Mouse (Mus musculus): ENCODE data around the gene Ugt1a7c.
"Not testable (repeated sequence)": the region's sequence is repeated elsewhere in the genome, so short reads cannot be mapped to it uniquely, and the experiment has no call there.

The Ugt1a7c gene

DNA sequence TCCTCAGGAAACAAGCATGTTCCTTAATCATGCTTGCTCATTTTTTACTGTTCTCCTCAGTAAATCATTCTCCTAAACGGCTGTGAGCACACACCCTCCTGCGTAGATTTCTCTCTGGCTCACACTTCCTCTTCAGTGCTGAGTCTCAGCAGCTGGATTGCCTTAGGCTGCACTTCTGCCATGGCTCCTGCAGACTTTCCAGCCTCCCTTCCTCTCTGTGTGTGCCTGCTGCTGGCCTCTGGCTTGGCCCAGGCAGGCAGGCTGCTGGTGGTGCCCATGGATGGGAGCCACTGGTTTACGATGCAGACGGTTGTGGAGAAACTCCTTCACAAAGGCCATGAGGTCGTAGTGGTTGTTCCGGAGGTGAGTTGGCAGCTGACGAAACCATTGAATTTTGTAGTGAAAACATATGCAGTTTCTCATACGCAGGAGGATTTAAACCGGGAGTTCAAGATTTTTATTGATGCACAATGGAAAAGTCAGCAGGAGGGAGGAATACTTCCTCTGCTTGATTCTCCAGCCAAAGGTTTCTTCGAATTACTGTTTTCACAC, at the start of gene Ugt1a7c:
TSS of gene Ugt1a7c (plus strand) at position 122 of the 552 bp plus-strand sequence.
- no peak for TF ChIP-seq GATA4 (IDR thresholded peaks at IDR 0.05; ENCODE audit: insufficient replicate concordance, low read length)

DNA sequence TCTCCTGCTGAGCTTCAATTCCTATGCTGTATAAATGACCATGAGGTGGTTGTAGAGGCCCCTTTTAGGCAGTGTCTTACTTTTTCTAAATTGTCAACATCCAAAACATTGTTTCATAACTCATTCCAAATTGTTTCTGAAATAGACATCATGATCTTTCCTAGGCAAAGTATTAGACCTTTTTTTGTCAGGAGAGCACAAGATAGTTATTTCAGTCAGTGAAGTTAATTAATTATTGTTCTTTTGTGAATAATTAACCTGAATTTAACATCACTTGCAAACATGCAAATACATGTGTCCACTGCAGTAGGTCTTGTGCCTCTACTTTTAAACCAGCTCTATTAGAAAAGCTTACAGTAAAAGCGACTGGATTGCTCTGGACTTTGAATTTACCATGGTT, 39.8 kb upstream of the Ugt1a7c start, which contains the start of gene Ugt1a10:
TSS of gene Ugt1a10 (plus strand) at position 301 of the 400 bp plus-strand sequence.
- TF ChIP-seq GATA4 (IDR thresholded peaks at IDR 0.05; ENCODE audit: insufficient replicate concordance, low read length) = no peak

DNA sequence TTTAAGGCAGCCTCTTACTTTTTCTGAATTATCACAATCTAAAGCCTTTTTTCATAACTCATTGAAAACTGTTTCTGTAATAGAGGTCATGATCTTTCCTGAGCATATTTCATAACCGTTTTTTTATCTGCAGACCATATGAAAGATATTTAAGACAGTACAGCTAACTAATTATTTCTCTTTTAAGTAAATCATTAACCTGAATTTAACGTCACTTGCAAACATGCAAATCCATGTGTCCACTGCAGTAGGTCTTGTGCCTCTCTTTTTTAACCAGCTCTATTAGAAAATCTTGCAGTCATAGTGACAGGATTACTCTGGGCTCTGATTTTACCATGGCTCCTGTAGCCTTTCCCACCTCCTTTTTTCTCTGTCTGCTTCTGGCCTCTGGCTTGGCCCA, 24.4 kb upstream of the Ugt1a7c start, which contains the start of gene Ugt1a9:
TSS of gene Ugt1a9 (plus strand) at position 306 of the 400 bp plus-strand sequence.
- TF ChIP-seq GATA4 (IDR thresholded peaks at IDR 0.05; ENCODE audit: insufficient replicate concordance, low read length) = no peak

DNA sequence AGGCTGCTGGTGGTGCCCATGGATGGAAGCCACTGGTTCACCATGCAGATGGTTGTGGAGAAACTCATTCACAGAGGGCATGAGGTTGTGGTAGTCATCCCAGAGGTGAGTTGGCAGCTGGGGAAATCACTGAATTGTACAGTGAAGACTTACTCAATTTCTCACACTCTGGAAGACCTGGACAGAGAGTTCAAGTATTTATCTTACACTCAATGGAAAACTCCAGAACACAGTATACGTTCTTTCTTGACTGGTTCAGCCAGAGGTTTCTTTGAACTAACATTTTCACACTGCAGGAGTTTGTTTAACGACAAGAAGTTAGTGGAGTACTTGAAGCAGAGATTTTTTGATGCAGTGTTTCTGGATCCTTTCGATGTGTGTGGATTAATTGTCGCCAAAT, 24.0 kb upstream of the Ugt1a7c start:
- TF ChIP-seq GATA4 (IDR thresholded peaks at IDR 0.05; ENCODE audit: insufficient replicate concordance, low read length) = no peak

DNA sequence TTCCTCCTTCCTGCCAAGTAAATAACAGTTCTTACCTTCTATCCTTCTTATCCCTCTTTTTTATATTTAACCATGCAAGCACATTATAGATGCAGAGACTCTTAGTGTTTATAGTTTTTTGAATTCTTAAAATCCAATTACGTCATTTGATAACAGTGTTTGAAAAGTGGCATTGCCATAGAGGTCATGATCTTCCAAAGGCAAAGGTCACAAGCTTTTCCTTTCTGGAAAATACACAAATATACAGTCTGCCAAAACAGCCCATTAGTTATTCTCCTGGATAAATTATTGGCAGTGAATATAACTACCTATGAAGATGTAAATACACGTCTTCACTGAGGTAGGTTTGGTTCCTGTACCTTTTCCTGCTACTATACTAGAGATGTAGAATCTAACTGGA, 20.4 kb upstream of the Ugt1a7c start:
- TF ChIP-seq GATA4 (IDR thresholded peaks at IDR 0.05; ENCODE audit: insufficient replicate concordance, low read length) = no peak

DNA sequence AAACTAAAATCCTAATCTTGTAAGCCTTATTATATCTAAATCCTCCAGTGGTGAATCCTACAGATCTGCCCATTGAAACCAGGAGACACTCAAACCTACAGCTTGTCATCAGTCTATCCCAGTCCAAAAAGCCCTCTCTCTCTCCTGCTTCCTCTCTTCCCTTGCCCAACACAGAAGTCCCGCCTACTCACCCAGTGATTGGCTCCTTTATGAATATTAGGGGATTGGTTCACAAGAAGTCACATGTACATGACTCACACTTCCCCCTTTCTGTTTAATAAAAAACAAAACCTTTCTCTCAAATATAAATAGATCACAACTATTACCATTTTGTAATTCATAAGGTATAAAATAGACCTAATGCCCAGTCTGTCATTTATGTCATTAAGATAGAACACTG, 17.7 kb upstream of the Ugt1a7c start:
- TF ChIP-seq GATA4 (IDR thresholded peaks at IDR 0.05; ENCODE audit: insufficient replicate concordance, low read length) = no peak

DNA sequence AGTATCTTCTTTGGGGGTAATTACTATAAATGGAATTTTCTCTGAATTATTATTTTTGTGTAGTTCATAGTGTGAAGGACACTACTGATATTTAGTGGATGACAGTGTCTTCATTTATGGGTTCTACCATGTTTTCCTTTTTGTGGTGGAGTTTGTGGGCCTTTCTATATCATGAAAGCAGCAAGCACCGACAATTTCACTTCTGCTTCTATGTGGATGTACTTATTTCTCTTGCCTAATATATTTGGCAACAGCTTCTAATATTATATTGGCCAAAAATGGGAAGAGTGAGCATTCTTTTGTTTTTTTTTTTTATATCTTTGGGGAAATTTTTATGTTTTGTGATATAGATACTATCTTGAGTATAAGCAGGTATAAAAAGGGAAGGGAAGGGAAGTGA, 13.2 kb upstream of the Ugt1a7c start:
- TF ChIP-seq GATA4 (IDR thresholded peaks at IDR 0.05; ENCODE audit: insufficient replicate concordance, low read length) = no peak

DNA sequence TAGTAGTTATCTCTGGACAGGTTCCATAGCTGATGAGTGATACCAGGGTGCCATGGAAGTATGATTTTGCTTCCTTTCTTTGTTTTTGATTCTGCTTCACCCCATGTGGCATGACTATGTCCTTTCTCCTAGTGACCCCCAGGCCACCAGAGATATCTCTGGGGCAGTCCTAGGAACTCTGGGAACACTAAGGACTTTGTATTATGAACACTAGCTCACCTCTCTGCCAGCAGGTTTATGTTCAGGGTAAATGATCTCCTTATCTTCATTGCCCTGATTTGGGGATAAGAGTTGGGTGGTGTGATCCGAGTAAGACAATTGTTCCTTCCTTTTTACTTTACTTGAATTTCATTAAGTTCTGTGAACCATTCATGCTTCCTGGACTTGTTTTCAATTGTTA, 8.7 kb upstream of the Ugt1a7c start:
- TF ChIP-seq GATA4 (IDR thresholded peaks at IDR 0.05; ENCODE audit: insufficient replicate concordance, low read length) = peak; percentile 43; the same call in 1 of the 2 replicates

DNA sequence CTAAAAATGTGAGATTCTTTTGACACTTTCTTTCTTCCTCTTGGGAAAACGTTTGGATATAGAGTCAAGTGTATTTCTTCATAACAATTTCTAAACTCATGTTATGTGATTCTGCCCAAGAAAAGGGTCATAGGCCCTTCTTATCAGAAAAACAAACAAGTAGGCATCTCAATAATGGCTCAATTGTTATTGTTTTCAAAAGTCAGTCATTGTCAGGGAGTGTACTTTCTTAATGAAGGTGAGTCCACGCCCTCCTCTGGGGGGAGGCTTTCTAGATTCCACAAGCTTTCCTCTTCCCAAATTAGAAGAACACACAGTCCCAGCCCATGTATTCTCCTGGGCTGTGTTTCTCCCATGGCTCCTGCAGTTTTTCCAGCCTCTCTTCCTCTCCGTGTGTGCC, 7.3 kb upstream of the Ugt1a7c start, which contains the start of gene Ugt1a8:
TSS of gene Ugt1a8 (plus strand) at position 301 of the 400 bp plus-strand sequence.
- TF ChIP-seq GATA4 (IDR thresholded peaks at IDR 0.05; ENCODE audit: insufficient replicate concordance, low read length) = no peak

DNA sequence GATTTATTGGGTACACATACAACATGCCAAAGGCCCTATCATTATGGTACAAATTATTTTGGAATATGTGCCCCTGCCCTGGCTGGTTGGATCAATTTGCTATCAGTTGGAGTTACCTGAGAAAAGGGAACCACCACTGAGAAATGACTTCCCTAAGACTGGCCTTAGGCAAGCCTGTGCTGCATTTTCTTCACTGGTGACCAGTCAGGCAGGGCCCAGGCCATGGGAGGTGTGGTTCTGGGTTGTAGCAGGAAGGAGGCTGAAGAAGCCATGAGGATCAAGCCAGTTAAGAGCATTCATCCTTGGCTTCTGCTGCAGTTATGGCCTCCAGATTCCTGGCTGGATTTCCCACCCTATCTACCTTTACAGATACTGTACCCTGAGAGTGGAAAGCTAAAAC, 2.5 kb upstream of the Ugt1a7c start:
- TF ChIP-seq GATA4 (IDR thresholded peaks at IDR 0.05; ENCODE audit: insufficient replicate concordance, low read length) = no peak

DNA sequence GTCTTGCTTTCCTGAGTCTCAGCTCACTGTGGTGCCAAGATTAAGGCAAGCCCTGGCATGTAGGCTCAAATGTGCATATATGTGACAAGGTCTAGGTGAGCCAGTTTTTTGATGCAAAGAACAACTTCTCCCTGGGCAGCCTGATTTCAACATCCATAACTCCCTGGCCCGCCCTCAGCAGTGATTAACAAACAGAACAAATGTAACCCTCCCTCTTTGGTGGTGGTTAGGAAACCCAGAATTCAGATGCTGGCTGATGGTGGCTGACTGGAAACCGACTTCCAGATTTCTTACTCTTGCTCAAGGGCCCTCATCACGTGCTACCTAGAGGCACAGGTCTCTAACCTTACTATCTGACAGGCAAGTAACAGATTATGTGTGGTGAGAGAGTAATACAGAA, 8.2 kb downstream of the Ugt1a7c start, which contains the start of gene Ugt1a6b:
TSS of gene Ugt1a6b (plus strand) at position 234 of the 400 bp plus-strand sequence.
- not testable (repeated sequence) for TF ChIP-seq GATA4 (IDR thresholded peaks at IDR 0.05; ENCODE audit: insufficient replicate concordance, low read length)

DNA sequence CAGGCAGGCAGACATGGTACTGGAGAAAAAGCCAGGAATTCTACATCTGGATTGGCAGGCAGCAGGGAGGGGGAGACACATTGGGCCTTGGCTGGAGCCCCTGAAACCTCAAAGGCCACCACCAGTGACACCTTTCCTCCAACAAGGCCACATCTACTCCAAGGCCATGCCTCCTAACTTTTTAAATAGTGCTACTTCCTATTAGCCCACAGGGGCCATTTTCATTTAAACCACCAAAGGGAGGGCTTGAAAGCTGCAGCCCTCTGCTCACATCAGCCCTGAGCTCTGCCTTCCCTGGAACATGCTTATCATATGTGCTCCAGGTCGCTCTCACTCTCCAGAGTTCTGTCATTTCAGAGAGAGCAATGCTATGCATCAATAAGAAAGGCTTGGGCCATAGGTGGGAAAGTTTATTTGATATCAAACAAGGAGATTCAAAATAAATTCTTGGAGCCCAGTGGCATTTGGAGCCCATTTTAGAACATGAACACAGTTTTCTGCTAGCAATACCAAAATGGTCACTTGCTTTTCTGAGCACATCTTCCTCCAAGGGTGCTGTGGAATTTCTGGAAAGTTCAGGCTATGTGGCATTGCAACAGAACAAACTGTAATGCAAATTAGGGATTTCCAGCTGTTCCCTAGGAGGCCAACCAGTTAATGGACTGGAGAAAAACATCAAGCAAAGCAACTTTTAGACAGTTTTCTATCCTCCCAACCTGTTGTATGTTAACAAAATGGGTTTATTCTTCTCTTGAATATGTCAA, 10.0 kb downstream of the Ugt1a7c start:
- TF ChIP-seq GATA4 (IDR thresholded peaks at IDR 0.05; ENCODE audit: insufficient replicate concordance, low read length) = no peak

DNA sequence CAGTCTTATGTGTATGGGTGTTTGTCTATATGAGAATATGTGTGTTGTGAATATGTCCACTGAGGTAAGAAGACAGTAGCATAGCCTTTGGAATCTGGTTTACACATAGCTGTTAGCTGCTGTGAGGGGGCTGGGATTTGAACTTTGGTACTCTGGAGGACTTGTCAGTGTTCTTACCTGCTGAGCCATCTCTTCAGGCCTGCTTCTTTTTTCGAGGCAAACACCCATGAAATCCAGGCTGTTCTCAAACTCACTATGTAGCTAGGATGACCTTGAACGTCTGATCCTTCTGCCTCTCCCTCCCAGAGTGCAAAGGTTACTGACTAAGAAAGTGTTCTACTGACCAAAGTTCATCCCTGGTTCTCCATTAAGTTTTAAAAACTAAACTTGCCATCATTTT, 10.8 kb downstream of the Ugt1a7c start:
- TF ChIP-seq GATA4 (IDR thresholded peaks at IDR 0.05; ENCODE audit: insufficient replicate concordance, low read length) = no peak

DNA sequence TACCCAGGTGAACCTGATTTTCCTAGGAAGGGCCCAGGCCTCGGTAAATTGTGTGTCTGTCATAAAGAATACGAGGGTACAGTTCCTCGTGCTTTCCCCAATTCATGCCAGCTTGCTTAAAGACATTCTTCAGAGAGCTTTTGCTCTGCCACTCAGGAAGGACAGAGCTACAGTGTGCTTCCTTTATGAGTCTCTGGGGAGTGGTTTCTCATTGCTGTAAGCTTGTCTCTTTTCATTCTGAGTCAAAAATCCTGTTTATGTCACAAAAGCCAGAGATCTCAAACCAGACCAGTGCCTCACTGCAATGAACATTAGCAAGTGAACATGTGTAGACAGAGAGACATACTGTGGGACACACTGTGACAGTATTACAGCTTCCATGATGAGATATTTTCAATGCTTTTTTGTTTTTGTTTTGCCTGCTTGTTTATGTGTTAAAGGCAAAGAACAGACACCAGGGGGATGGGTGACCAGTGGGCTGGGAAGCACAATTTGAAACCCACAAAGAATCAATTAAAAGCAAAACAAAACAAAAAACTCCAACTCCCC, 39.1 kb downstream of the Ugt1a7c start:
- no peak for TF ChIP-seq GATA4 (IDR thresholded peaks at IDR 0.05; ENCODE audit: insufficient replicate concordance, low read length)

DNA sequence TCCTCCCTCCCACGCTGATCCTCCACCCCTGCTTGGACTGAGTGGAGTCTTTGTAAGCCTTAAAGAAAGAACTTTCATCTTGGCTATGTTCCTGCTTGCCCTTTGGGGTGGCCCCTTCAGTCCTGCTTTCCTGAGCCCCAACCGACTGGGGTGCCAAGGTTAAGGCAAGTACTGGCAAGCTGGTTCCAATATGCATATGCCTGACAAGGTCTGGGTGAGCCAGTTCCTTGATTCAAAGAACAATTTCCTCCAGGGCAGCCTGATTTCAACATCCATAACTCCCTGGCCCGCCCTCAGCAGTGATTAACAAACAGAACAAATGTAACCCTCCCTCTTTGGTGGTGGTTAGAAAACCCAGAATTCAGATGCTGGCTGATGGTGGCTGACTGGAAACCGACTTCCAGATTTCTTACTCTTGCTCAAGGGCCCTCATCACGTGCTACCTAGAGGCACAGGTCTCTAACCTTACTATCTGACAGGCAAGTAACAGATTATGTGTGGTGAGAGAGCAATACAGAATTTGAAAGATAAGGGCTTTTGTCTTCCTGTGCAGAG, 39.7 kb downstream of the Ugt1a7c start, which contains the start of gene Ugt1a6a:
TSS of gene Ugt1a6a (plus strand) at position 353 of the 555 bp plus-strand sequence.
- not testable (repeated sequence) for TF ChIP-seq GATA4 (IDR thresholded peaks at IDR 0.05; ENCODE audit: insufficient replicate concordance, low read length)

DNA sequence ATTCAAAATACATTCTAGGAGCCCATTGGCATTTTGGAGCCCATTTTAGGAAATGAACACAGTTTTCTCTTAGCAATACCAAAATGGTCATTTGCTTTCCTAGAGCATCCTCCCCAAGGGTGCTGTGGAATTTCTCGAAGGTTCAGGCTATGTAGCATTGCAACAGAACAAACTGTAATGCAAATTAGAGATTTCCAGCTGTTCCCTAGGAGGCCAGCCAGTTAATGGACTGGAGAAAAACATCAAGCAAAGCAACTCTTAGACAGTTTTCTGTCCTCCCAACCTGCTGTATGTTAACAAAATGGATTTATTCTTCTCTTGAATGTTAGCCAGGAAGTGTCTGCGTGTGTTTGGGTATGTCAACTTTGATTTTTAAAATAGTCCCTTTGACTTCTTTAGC, 41.8 kb downstream of the Ugt1a7c start:
- no peak for TF ChIP-seq GATA4 (IDR thresholded peaks at IDR 0.05; ENCODE audit: insufficient replicate concordance, low read length)

Measured in liver, adult (tissue).